Mouse (Mus musculus) adrenal gland, adult 2 months (tissue): ENCODE results near the gene Ttc9. TPM values are rescaled to one million over a fixed set of nuclear protein-coding genes. Genes with fewer than 3 reads are reported as not detected.

ENCODE experiments used
- polyA plus RNA-seq: library from polyadenylated mRNA; depleted of rRNA; stranded (reverse); fragments of >200 nt; gene quantifications from 2 replicates; pipeline ENCODE4 v1.2.3, GENCODE M21; 2012; rRNA removed
- total RNA-seq, 2 experiments: library from RNA; stranded (reverse); gene quantifications; 2 replicates each; pipeline ENCODE4 v1.2.3; 2021

Gene Ttc9
- total and polyA plus RNA-seq, 3 experiments: 0.73 to 3.8 (median 3.7) TPM

Other genes starting within 250 kb of the Ttc9 start
- gene Adam4, start 209.3 kb upstream of the Ttc9 start, total RNA-seq: 1 to 10 TPM; 1.3 to 1.8 TPM
- 0.21 TPM in 1 of 2 replicates, not detected in the other for gene Adam4, start 209.3 kb upstream of the Ttc9 start, polyA plus RNA-seq
- 100 to 1,000 TPM in 1 of 2 experiments, 10 to 100 TPM in 1; 92.5 to 102 TPM for gene Cox16, start 146.1 kb upstream of the Ttc9 start, total RNA-seq
- 79.1 and 90.6 TPM in 2 replicates for gene Cox16, start 146.1 kb upstream of the Ttc9 start, polyA plus RNA-seq
- 10 to 100 TPM; 25.9 to 40.9 TPM for gene Gm20498, start 98.3 kb upstream of the Ttc9 start, total RNA-seq
- 2.4 and 5.1 TPM in 2 replicates for gene Gm20498, start 98.3 kb upstream of the Ttc9 start, polyA plus RNA-seq
- gene Synj2bp, start 98.3 kb upstream of the Ttc9 start, total RNA-seq: 10 to 100 TPM; 34.4 to 34.7 TPM
- gene Synj2bp, start 98.3 kb upstream of the Ttc9 start, polyA plus RNA-seq: 9.8 and 16.2 TPM in 2 replicates
- gene Adam21, start 62.8 kb upstream of the Ttc9 start, total RNA-seq: not detected
- not detected in 2 replicates for gene Adam21, start 62.8 kb upstream of the Ttc9 start, polyA plus RNA-seq
- gene Med6, start 36.2 kb upstream of the Ttc9 start, total RNA-seq: 10 to 100 TPM; 22.3 to 27.3 TPM
- gene Med6, start 36.2 kb upstream of the Ttc9 start, polyA plus RNA-seq: 1.2 and 1.4 TPM in 2 replicates
- gene Map3k9, start 149.9 kb downstream of the Ttc9 start, total RNA-seq: 1 to 10 TPM in 1 of 2 experiments, under 1 TPM in 1; 0.81 to 4.2 TPM
- gene Map3k9, start 149.9 kb downstream of the Ttc9 start, polyA plus RNA-seq: 1.3 and 2.1 TPM in 2 replicates
- 10 to 100 TPM; 48.7 to 56.5 TPM for gene Pcnx, start 228.8 kb downstream of the Ttc9 start, total RNA-seq
- gene Pcnx, start 228.8 kb downstream of the Ttc9 start, polyA plus RNA-seq: 20.5 and 23.4 TPM in 2 replicates